In the genomic region with DNA sequence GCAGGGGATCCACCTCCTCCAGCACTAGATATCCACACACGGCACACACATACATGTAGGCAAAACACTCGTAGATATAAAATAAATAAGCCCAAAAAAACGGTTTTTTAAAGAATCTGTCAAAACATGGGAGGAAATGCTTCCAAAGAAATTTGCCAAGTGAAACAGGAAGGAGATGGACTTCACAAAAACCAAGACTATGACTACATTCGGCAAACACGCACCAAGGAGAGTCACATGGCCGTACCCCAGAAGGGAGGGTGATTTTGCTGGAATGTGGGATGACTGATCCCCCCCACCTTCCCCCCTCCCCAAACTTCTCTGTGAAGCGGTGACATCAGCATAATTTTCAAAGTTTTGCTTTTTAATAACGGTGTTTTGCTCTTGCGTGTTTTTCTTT, we compare ENCODE assay signal across 28 mouse cellular contexts. TPM values are rescaled to one million over a fixed set of nuclear protein-coding genes. Genes with fewer than 3 reads are reported as not detected.
DNase-seq lines count a peak whose midpoint lies in the region; ATAC-seq and TF ChIP-seq lines count a peak whose summit lies in the region.
"Had no signal": no experiment of that assay in that cellular context is flagged by ENCODE, and none has a peak within 500 bp of the region (broad histone marks: within the 10 kb centered on the region; RNA-seq: fewer than 3 reads in every experiment).

No protein-coding gene starts in this region.

- TF ChIP-seq CTCF in lung, postnatal 0 days (IDR thresholded peaks at IDR 0.05), result no peak

- ATAC-seq in heart, embryonic 11.5 days (replicated peaks; ENCODE audit: insufficient number of reproducible peaks, low FRiP score, low TSS enrichment), result no peak
- no peak for ATAC-seq in lung, postnatal 0 days
- no peak for ATAC-seq in megakaryocyte-erythroid progenitor cell, adult 5-6 weeks (replicated peaks; ENCODE audit: low FRiP score, low TSS enrichment, poor library complexity, severe bottlenecking)
- no peak for ATAC-seq in forebrain, embryonic 14.5 days
- ATAC-seq: CD4-positive, CD25-positive, alpha-beta regulatory T cell, adult 4 months; forebrain, embryonic 15.5 days; hindbrain, embryonic 16.5 days; intestine, embryonic 15.5 days had no signal

- H3K27ac ChIP-seq in heart, embryonic 10.5 days, result no peak overlapping the region
- no peak overlapping the region for H3K27ac ChIP-seq in heart, embryonic 11.5 days (ENCODE audit: low read depth, low read length)
- no peak overlapping the region for H3K27ac ChIP-seq in lung, postnatal 0 days (ENCODE audit: low read length)
- no peak overlapping the region for H3K27ac ChIP-seq in forebrain, embryonic 14.5 days (ENCODE audit: low read depth, low read length)
- H3K27ac ChIP-seq: forebrain, embryonic 15.5 days; heart, embryonic 13.5 days; hindbrain, embryonic 10.5 days; intestine, embryonic 15.5 days; left cerebral cortex, adult 2 months; liver, embryonic 13.5 days; neural tube, embryonic 13.5 days had no signal

- no peak overlapping the region for H3K4me2 ChIP-seq in heart, embryonic 11.5 days
- H3K4me2 ChIP-seq in lung, postnatal 0 days (replicated peaks; ENCODE audit: low read depth, low read length), result no peak overlapping the region
- no peak overlapping the region for H3K4me2 ChIP-seq in forebrain, embryonic 14.5 days (ENCODE audit: low read length)
- H3K4me2 ChIP-seq: embryonic facial prominence, embryonic 13.5 days; forebrain, embryonic 15.5 days; heart, embryonic 13.5 days; intestine, embryonic 15.5 days; liver, embryonic 13.5 days; neural tube, embryonic 13.5 days had no signal

- no peak overlapping the region for H3K9ac ChIP-seq in heart, embryonic 11.5 days (ENCODE audit: low read depth, low read length)
- H3K9ac ChIP-seq in lung, postnatal 0 days (replicated peaks; ENCODE audit: low read depth), result no peak overlapping the region
- H3K9ac ChIP-seq in forebrain, embryonic 14.5 days (ENCODE audit: low read length), result no peak overlapping the region
- H3K9ac ChIP-seq: embryonic facial prominence, embryonic 13.5 days; forebrain, embryonic 15.5 days; intestine, embryonic 15.5 days; liver, embryonic 13.5 days; neural tube, embryonic 13.5 days had no signal

- no peaks in the 10 kb centered on the region for H3K36me3 ChIP-seq in heart, embryonic 10.5 days
- H3K36me3 ChIP-seq in heart, embryonic 11.5 days (ENCODE audit: control insufficient read depth, insufficient read depth, low read length), result no peaks in the 10 kb centered on the region
- no peaks in the 10 kb centered on the region for H3K36me3 ChIP-seq in lung, postnatal 0 days (ENCODE audit: insufficient read depth, low read length)
- no peaks in the 10 kb centered on the region for H3K36me3 ChIP-seq in forebrain, embryonic 14.5 days (ENCODE audit: control insufficient read depth, insufficient read depth, low read length)
- H3K36me3 ChIP-seq: embryonic facial prominence, embryonic 13.5 days; forebrain, embryonic 15.5 days; heart, embryonic 13.5 days; hindbrain, embryonic 10.5 days; intestine, embryonic 15.5 days; liver, embryonic 13.5 days; neural tube, embryonic 13.5 days had no signal

- 76% methylated on average over 9 of the region's 9 CpGs for WGBS in heart, embryonic 10.5 days
- 78% methylated on average over 9 of the region's 9 CpGs for WGBS in heart, embryonic 11.5 days (ENCODE audit: insufficient replicate concordance)
- WGBS in lung, postnatal 0 days, result 62% methylated on average over 9 of the region's 9 CpGs
- WGBS in forebrain, embryonic 14.5 days, result 82% methylated on average over 9 of the region's 9 CpGs

- H3K27me3 ChIP-seq in heart, embryonic 10.5 days (ENCODE audit: insufficient read depth, poor library complexity, severe bottlenecking), result no peaks in the 10 kb centered on the region
- no peaks in the 10 kb centered on the region for H3K27me3 ChIP-seq in heart, embryonic 11.5 days (ENCODE audit: control insufficient read depth, insufficient read depth, low read length)
- no peaks in the 10 kb centered on the region for H3K27me3 ChIP-seq in lung, postnatal 0 days (replicated peaks; ENCODE audit: insufficient read depth, low read length)
- H3K27me3 ChIP-seq in forebrain, embryonic 14.5 days (replicated peaks; ENCODE audit: control insufficient read depth, insufficient read depth, low read length), result no peaks in the 10 kb centered on the region
- H3K27me3 ChIP-seq: embryonic facial prominence, embryonic 13.5 days; forebrain, embryonic 15.5 days; heart, embryonic 13.5 days; intestine, embryonic 15.5 days; liver, embryonic 13.5 days; neural tube, embryonic 13.5 days had no signal

- no peak for TF ChIP-seq EP300 in lung, postnatal 0 days (IDR thresholded peaks at IDR 0.05)

- DNase-seq in heart, embryonic 10.5 days (ENCODE audit: low spot score), result peak; percentile 39
- peak; percentile 37 for DNase-seq in lung, postnatal 10 days
- DNase-seq in lung, postnatal 0 days (ENCODE audit: low spot score), result no peak
- peak; percentile 40 for DNase-seq in adipocyte (ENCODE audit: low spot score)
- no peak for DNase-seq in forebrain, embryonic 14.5 days (ENCODE audit: low spot score)
- DNase-seq: adrenal gland, adult 2 months; cerebellum, adult 18-20 months; cerebellum, postnatal 14 days; gastrocnemius, postnatal 14 days; liver, embryonic 13.5 days; lung, adult 2 months; lung, postnatal 36 days; midbrain, embryonic 14.5 days; retina, postnatal 1 day; right cerebral cortex, postnatal 25 days; thymus, postnatal 25 days had no signal

- H3K4me3 ChIP-seq in heart, embryonic 10.5 days, result no peak overlapping the region
- H3K4me3 ChIP-seq in heart, embryonic 11.5 days (ENCODE audit: low read depth, low read length), result no peak overlapping the region
- H3K4me3 ChIP-seq in lung, postnatal 0 days (ENCODE audit: low read depth, low read length), result no peak overlapping the region
- no peak overlapping the region for H3K4me3 ChIP-seq in forebrain, embryonic 14.5 days (ENCODE audit: low read depth, low read length)
- H3K4me3 ChIP-seq: embryonic facial prominence, embryonic 13.5 days; forebrain, embryonic 15.5 days; heart, embryonic 13.5 days; hindbrain, embryonic 10.5 days; intestine, embryonic 15.5 days; left cerebral cortex, adult 2 months; liver, embryonic 13.5 days; megakaryocyte, embryonic 14.5 days; neural tube, embryonic 13.5 days had no signal

- no peaks in the 10 kb centered on the region for H3K9me3 ChIP-seq in heart, embryonic 10.5 days
- H3K9me3 ChIP-seq in heart, embryonic 11.5 days (replicated peaks; ENCODE audit: control insufficient read depth, low read length), result no peaks in the 10 kb centered on the region; the same call in 1 of the 2 replicates
- no peaks in the 10 kb centered on the region for H3K9me3 ChIP-seq in lung, postnatal 0 days (ENCODE audit: low read length)
- H3K9me3 ChIP-seq in forebrain, embryonic 14.5 days (replicated peaks; ENCODE audit: control insufficient read depth, low read length), result no peaks in the 10 kb centered on the region
- H3K9me3 ChIP-seq: embryonic facial prominence, embryonic 13.5 days; forebrain, embryonic 15.5 days; hindbrain, embryonic 10.5 days; intestine, embryonic 15.5 days; liver, embryonic 13.5 days had no signal

- H3K4me1 ChIP-seq in heart, embryonic 10.5 days, result peaks cover 8% of the 10 kb centered on the region; the same call in 1 of the 2 replicates
- no peaks in the 10 kb centered on the region for H3K4me1 ChIP-seq in heart, embryonic 11.5 days (ENCODE audit: control insufficient read depth, insufficient read depth, low read length)
- peaks cover 3% of the 10 kb centered on the region; the same call in 1 of the 2 replicates for H3K4me1 ChIP-seq in lung, postnatal 0 days (ENCODE audit: insufficient read depth, low read depth, low read length)
- H3K4me1 ChIP-seq in forebrain, embryonic 14.5 days (ENCODE audit: control insufficient read depth, insufficient read depth, low read length), result no peaks in the 10 kb centered on the region
- H3K4me1 ChIP-seq: forebrain, embryonic 15.5 days; hindbrain, embryonic 10.5 days; liver, embryonic 13.5 days; neural tube, embryonic 13.5 days had no signal

RNA-seq across cellular contexts. Expression of a gene that starts 33.6 kb away (rescaled TPM):
- 9.1 and 11.4 TPM in 2 replicates for polyA plus RNA-seq in heart, embryonic 10.5 days (2016; fragmentation: Nextera tagmentation; extraction: Ambion mirVana)
- 13.3 and 14.3 TPM in 2 replicates for polyA plus RNA-seq in heart, embryonic 11.5 days (2014; fragmentation: Nextera tagmentation; extraction: Ambion mirVana)
- 20.0 and 22.3 TPM in 2 replicates for polyA plus RNA-seq in lung, postnatal 0 days (2015; fragmentation: Nextera tagmentation; extraction: Ambion mirVana)
- 12.0 and 13.1 TPM in 2 replicates for total RNA-seq in megakaryocyte-erythroid progenitor cell, adult 5-6 weeks (2014; fragmentation: Nextera tagmentation)
- total RNA-seq in megakaryocyte-erythroid progenitor cell, adult 5-6 weeks (2017), result 22.0 and 24.5 TPM in 2 replicates
- polyA plus RNA-seq in forebrain, embryonic 14.5 days (2014; fragmentation: Nextera tagmentation; extraction: Ambion mirVana), result 20.0 and 20.5 TPM in 2 replicates

RNA-seq across cellular contexts. Expression of a gene that starts 45.2 kb away (rescaled TPM):
- 431 and 488 TPM in 2 replicates for polyA plus RNA-seq in heart, embryonic 10.5 days (2016; fragmentation: Nextera tagmentation; extraction: Ambion mirVana)
- 342 and 382 TPM in 2 replicates for polyA plus RNA-seq in heart, embryonic 11.5 days (2014; fragmentation: Nextera tagmentation; extraction: Ambion mirVana)
- 83.6 and 97.1 TPM in 2 replicates for polyA plus RNA-seq in lung, postnatal 0 days (2015; fragmentation: Nextera tagmentation; extraction: Ambion mirVana)
- total RNA-seq in megakaryocyte-erythroid progenitor cell, adult 5-6 weeks (2014; fragmentation: Nextera tagmentation), result 179 and 203 TPM in 2 replicates
- total RNA-seq in megakaryocyte-erythroid progenitor cell, adult 5-6 weeks (2017), result 146 and 149 TPM in 2 replicates
- polyA plus RNA-seq in forebrain, embryonic 14.5 days (2014; fragmentation: Nextera tagmentation; extraction: Ambion mirVana), result 335 and 390 TPM in 2 replicates

Comparison
In these comparisons a context has a peak if more than half of its experiments do, and no peak if none do; other contexts are left out.
1. DNase-seq: peak in heart, embryonic 10.5 days (single experiment), lung, postnatal 10 days (single experiment) and adipocyte (single experiment); none in lung, postnatal 0 days (single experiment) and forebrain, embryonic 14.5 days (single experiment).